Mouse (Mus musculus) hindbrain, postnatal 0 days (tissue): ENCODE data around the gene Fam213b. TPM values are rescaled to one million over a fixed set of nuclear protein-coding genes. Genes with fewer than 3 reads are reported as not detected.

Experiments used
- ATAC-seq: fragments of 200-750 bp; cut with Nextera tagmentation; 2 replicates; pipeline ENCODE4 v1.8.0; 2017; ENCODE audit warnings: mild to moderate bottlenecking, moderate TSS enrichment, moderate library complexity
- DNase-seq: peaks from one replicate; pipeline ENCODE4 v3.0.0-alpha.2; 2015; ENCODE audit warnings: low spot score
- H3K27ac ChIP-seq: fragments of 300-500 bp; sonication (generic); 2 replicates; pipeline ENCODE4 v1.5.1; 2014; ENCODE audit warnings: mild to moderate bottlenecking
- H3K27me3 ChIP-seq: fragments of 300-500 bp; sonication (generic); 2 replicates; pipeline ENCODE4 v1.6.1; 2014; ENCODE audit warnings: low read length, mixed read lengths; ENCODE audit not compliant: insufficient read depth
- H3K36me3 ChIP-seq: fragments of 300-500 bp; sonication (generic); 2 replicates; pipeline ENCODE4 v1.6.1; 2014; ENCODE audit warnings: low read length, mixed read lengths; ENCODE audit not compliant: insufficient read depth
- H3K4me1 ChIP-seq: fragments of 300-500 bp; sonication (generic); 2 replicates; pipeline ENCODE4 v1.6.1; 2014; ENCODE audit warnings: antibody characterized with exemption, low read length, mixed read lengths; ENCODE audit not compliant: insufficient read depth
- H3K4me2 ChIP-seq: fragments of 300-500 bp; sonication (generic); 2 replicates; pipeline ENCODE4 v1.6.1; 2014; ENCODE audit warnings: low read depth, mild to moderate bottlenecking, low read length, moderate library complexity, mixed read lengths
- H3K4me3 ChIP-seq: fragments of 300-500 bp; sonication (generic); 2 replicates; pipeline ENCODE4 v1.5.1; 2014; ENCODE audit warnings: low read length
- H3K9ac ChIP-seq: fragments of 300-500 bp; sonication (generic); replicated peaks from 2 replicates; pipeline ENCODE4 v1.6.1; 2014; ENCODE audit warnings: mild to moderate bottlenecking, low read length, moderate library complexity, mixed read lengths
- H3K9me3 ChIP-seq: fragments of 300-500 bp; sonication (generic); 2 replicates; pipeline ENCODE4 v1.6.1; 2016; ENCODE audit warnings: low read length, mixed read lengths
- CTCF ChIP-seq: IDR thresholded peaks from 2 replicates; pipeline ENCODE4 v1.5.1; 2016; ENCODE audit warnings: antibody characterized with exemption, control low read depth, low read depth
- WGBS: fragments of 180-500 bp; shearing (Covaris S2); extraction: QIAGEN DNeasy Blood & Tissue Kit; methylation state at CpG from one replicate; pipeline ENCODE4 v1.1.7; 2014; 5-methylcytosine and 5-hydroxymethylcytosine counted together
- polyA plus RNA-seq: library from polyadenylated mRNA; unstranded; fragments of >200 nt; fragmentation: Nextera tagmentation; extraction: Ambion mirVana; gene quantifications from 2 replicates; pipeline ENCODE4 v1.2.1, GENCODE M21; 2015
- total RNA-seq: library from RNA; depleted of rRNA; stranded (reverse); fragments of >200 nt; gene quantifications from 2 replicates; pipeline ENCODE4 v1.2.3, GENCODE M21; 2014

Fam213b gene
- total and polyA plus RNA-seq, 2 experiments from 2014 or later: 33.5 to 83.8 TPM

GRCm38 (mm10) chr4:154922931-154923330, 24.0 kb upstream of the Fam213b start:
- no peak for DNase-seq
- 86% methylated on average over 5 of the region's 5 CpGs for WGBS
- H3K27ac ChIP-seq: no peak overlapping the region
- H3K9ac ChIP-seq: no peak overlapping the region
- no peak overlapping the region for H3K4me2 ChIP-seq
- no peak for ATAC-seq
- H3K4me3 ChIP-seq: no peak overlapping the region
- no peaks in the 10 kb centered on the region for H3K9me3 ChIP-seq
- TF ChIP-seq CTCF: no peak
- H3K36me3 ChIP-seq: no peaks in the 10 kb centered on the region
- H3K4me1 ChIP-seq: no peaks in the 10 kb centered on the region
- H3K27me3 ChIP-seq: no peaks in the 10 kb centered on the region

GRCm38 (mm10) chr4:154922291-154922690, 23.4 kb upstream of the Fam213b start:
- H3K27ac ChIP-seq: no peak overlapping the region
- H3K9me3 ChIP-seq: no peaks in the 10 kb centered on the region
- H3K36me3 ChIP-seq: no peaks in the 10 kb centered on the region
- no peak overlapping the region for H3K9ac ChIP-seq
- WGBS: 73% methylated on average over 4 of the region's 4 CpGs
- DNase-seq: no peak
- TF ChIP-seq CTCF: no peak
- no peaks in the 10 kb centered on the region for H3K27me3 ChIP-seq
- no peak for ATAC-seq
- no peak overlapping the region for H3K4me2 ChIP-seq
- no peak overlapping the region for H3K4me3 ChIP-seq
- no peaks in the 10 kb centered on the region for H3K4me1 ChIP-seq

GRCm38 (mm10) chr4:154916662-154917061, 17.7 kb upstream of the Fam213b start:
- DNase-seq (no peak), ATAC-seq (no peak)
- Histone ChIP-seq H3K4me1 (no peaks in the 10 kb centered on the region), H3K36me3 (no peaks in the 10 kb centered on the region), H3K9ac (no peak overlapping the region), H3K27me3 (no peaks in the 10 kb centered on the region), H3K27ac (no peak overlapping the region), H3K9me3 (no peaks in the 10 kb centered on the region), H3K4me3 (no peak overlapping the region), H3K4me2 (no peak overlapping the region)
- no peak for TF ChIP-seq CTCF
- WGBS: 85% methylated on average over 4 of the region's 4 CpGs

GRCm38 (mm10) chr4:154915286-154915685, 16.4 kb upstream of the Fam213b start:
- ATAC-seq (no peak), DNase-seq (no peak)
- Histone ChIP-seq H3K9ac (no peak overlapping the region), H3K36me3 (no peaks in the 10 kb centered on the region), H3K27me3 (no peaks in the 10 kb centered on the region), H3K27ac (no peak overlapping the region), H3K4me1 (no peaks in the 10 kb centered on the region), H3K4me3 (no peak overlapping the region), H3K9me3 (no peaks in the 10 kb centered on the region), H3K4me2 (no peak overlapping the region)
- WGBS: 85% methylated on average over 10 of the region's 10 CpGs
- no peak for TF ChIP-seq CTCF

- H3K27ac ChIP-seq: no peak overlapping the region
- 83% methylated on average over 3 of the region's 3 CpGs for WGBS
- no peaks in the 10 kb centered on the region for H3K4me1 ChIP-seq
- no peaks in the 10 kb centered on the region for H3K36me3 ChIP-seq
- no peaks in the 10 kb centered on the region for H3K9me3 ChIP-seq
- DNase-seq (no peak), ATAC-seq (no peak)
- no peak overlapping the region for H3K9ac ChIP-seq
- no peak for TF ChIP-seq CTCF
- no peak overlapping the region for H3K4me3 ChIP-seq
- no peaks in the 10 kb centered on the region for H3K27me3 ChIP-seq
- H3K4me2 ChIP-seq: no peak overlapping the region
Measured at GRCm38 (mm10) chr4:154914707-154915106, 15.8 kb upstream of the Fam213b start.

GRCm38 (mm10) chr4:154914252-154914651, 15.3 kb upstream of the Fam213b start:
- Histone ChIP-seq H3K27ac (no peak overlapping the region), H3K27me3 (no peaks in the 10 kb centered on the region), H3K36me3 (no peaks in the 10 kb centered on the region), H3K9me3 (no peaks in the 10 kb centered on the region), H3K4me3 (no peak overlapping the region), H3K4me1 (no peaks in the 10 kb centered on the region), H3K4me2 (no peak overlapping the region), H3K9ac (no peak overlapping the region)
- WGBS: 92% methylated on average over 4 of the region's 4 CpGs
- no peak for TF ChIP-seq CTCF
- DNase-seq (no peak), ATAC-seq (no peak)

- ATAC-seq: no peak
Measured at GRCm38 (mm10) chr4:154913845-154914244, 14.9 kb upstream of the Fam213b start.

More at GRCm38 (mm10) chr4:154913845-154914244, 14.9 kb upstream of the Fam213b start:
- Histone ChIP-seq H3K4me2 (no peak overlapping the region), H3K4me3 (no peak overlapping the region), H3K36me3 (no peaks in the 10 kb centered on the region), H3K4me1 (no peaks in the 10 kb centered on the region), H3K9me3 (no peaks in the 10 kb centered on the region), H3K27me3 (no peaks in the 10 kb centered on the region), H3K27ac (no peak overlapping the region), H3K9ac (no peak overlapping the region)
- TF ChIP-seq CTCF: no peak
- 96% methylated on average over 3 of the region's 3 CpGs for WGBS
- DNase-seq: no peak
